In genomic region chr2:4232761-4233322, GRCm38 (mm10) we compare ENCODE assay signal across 8 mouse cellular contexts.
DNase-seq lines count a peak whose midpoint lies in the region; ATAC-seq and TF ChIP-seq lines count a peak whose summit lies in the region.

No protein-coding gene starts in this region.

- peaks cover 23% of the 10 kb centered on the region for H3K4me1 ChIP-seq in heart, embryonic 16.5 days (ENCODE audit: control insufficient read depth, insufficient read depth, low read length)
- H3K4me1 ChIP-seq in forebrain, postnatal 0 days (ENCODE audit: insufficient read depth): peaks cover 7% of the 10 kb centered on the region; the same call in 1 of the 2 replicates
- H3K4me1 ChIP-seq in midbrain, embryonic 12.5 days: peaks cover 27% of the 10 kb centered on the region
- H3K4me1 ChIP-seq in liver, embryonic 12.5 days: no peaks in the 10 kb centered on the region

- 19% methylated on average over 10 of the region's 10 CpGs for WGBS in heart, embryonic 16.5 days
- WGBS in forebrain, postnatal 0 days: 7% methylated on average over 10 of the region's 10 CpGs
- WGBS in midbrain, embryonic 12.5 days: 17% methylated on average over 10 of the region's 10 CpGs
- WGBS in liver, embryonic 12.5 days (ENCODE audit: insufficient replicate concordance): 25% methylated on average over 10 of the region's 10 CpGs

- TF ChIP-seq POLR2A in brain, embryonic 14.5 days (IDR thresholded peaks at IDR 0.05; ENCODE audit: borderline replicate concordance, extremely low read depth, insufficient read depth, insufficient read length, poor library complexity, severe bottlenecking): no peak

- H3K27me3 ChIP-seq in heart, embryonic 16.5 days (ENCODE audit: control insufficient read depth, insufficient read depth, low read length): no peaks in the 10 kb centered on the region
- H3K27me3 ChIP-seq in forebrain, postnatal 0 days (ENCODE audit: insufficient read depth, low read length): no peaks in the 10 kb centered on the region; the same call in 1 of the 2 replicates
- 0 out of 2 replicates have a peak, but pooled peaks cover 3% of the 10 kb centered on the region for H3K27me3 ChIP-seq in midbrain, embryonic 12.5 days
- no peaks in the 10 kb centered on the region for H3K27me3 ChIP-seq in liver, embryonic 12.5 days (replicated peaks)

- TF ChIP-seq CTCF in brain, embryonic 14.5 days (IDR thresholded peaks at IDR 0.05; ENCODE audit: borderline replicate concordance, extremely low read depth, insufficient read depth, insufficient read length): no peak
- TF ChIP-seq CTCF in forebrain, postnatal 0 days (IDR thresholded peaks at IDR 0.05; ENCODE audit: low read depth): no peak

- peak overlapping the region; percentile 10 for H3K9ac ChIP-seq in heart, embryonic 16.5 days (ENCODE audit: low read length)
- no peak overlapping the region for H3K9ac ChIP-seq in forebrain, postnatal 0 days
- H3K9ac ChIP-seq in midbrain, embryonic 12.5 days (replicated peaks): 0 out of 2 replicates have a peak overlapping the region, but pooled peaks have one; percentile 31
- no peak overlapping the region for H3K9ac ChIP-seq in liver, embryonic 12.5 days

- DNase-seq in heart, postnatal 36 days: no peak
- peak; percentile 81 for DNase-seq in brain, embryonic 14.5 days (ENCODE audit: low read depth)
- DNase-seq in forebrain, postnatal 0 days: peak; percentile 55
- DNase-seq in testis, postnatal 10 days (ENCODE audit: low spot score): no peak

- H3K9me3 ChIP-seq in heart, embryonic 16.5 days (replicated peaks; ENCODE audit: control insufficient read depth, low read length): no peaks in the 10 kb centered on the region
- H3K9me3 ChIP-seq in forebrain, postnatal 0 days (ENCODE audit: low read length): no peaks in the 10 kb centered on the region
- no peaks in the 10 kb centered on the region for H3K9me3 ChIP-seq in midbrain, embryonic 12.5 days
- no peaks in the 10 kb centered on the region for H3K9me3 ChIP-seq in liver, embryonic 12.5 days (replicated peaks)

- no peaks in the 10 kb centered on the region for H3K36me3 ChIP-seq in heart, embryonic 16.5 days (ENCODE audit: control insufficient read depth, insufficient read depth)
- H3K36me3 ChIP-seq in forebrain, postnatal 0 days (ENCODE audit: insufficient read depth): no peaks in the 10 kb centered on the region
- H3K36me3 ChIP-seq in midbrain, embryonic 12.5 days: no peaks in the 10 kb centered on the region
- no peaks in the 10 kb centered on the region for H3K36me3 ChIP-seq in liver, embryonic 12.5 days

- ATAC-seq in heart, embryonic 16.5 days (replicated peaks; ENCODE audit: extremely low read depth, insufficient read depth, low FRiP score): peak; percentile 59
- peak; percentile 67 for ATAC-seq in forebrain, postnatal 0 days
- ATAC-seq in midbrain, embryonic 12.5 days (ENCODE audit: low FRiP score, low read depth): peak; percentile 79
- no peak for ATAC-seq in liver, embryonic 12.5 days
- no peak for ATAC-seq in monocyte, adult 5-6 weeks (replicated peaks; ENCODE audit: insufficient number of reproducible peaks, low FRiP score, low TSS enrichment, poor library complexity, severe bottlenecking)

- intact Hi-C loops in heart, postnatal 36 days (cut with DNase I): no loop called here

- 0 out of 2 replicates have a peak overlapping the region, but pooled peaks have one; percentile 38 for H3K27ac ChIP-seq in heart, embryonic 16.5 days (ENCODE audit: low read length)
- H3K27ac ChIP-seq in forebrain, postnatal 0 days (ENCODE audit: low read depth, low read length): no peak overlapping the region
- peak overlapping the region; percentile 71 for H3K27ac ChIP-seq in midbrain, embryonic 12.5 days (replicated peaks)
- H3K27ac ChIP-seq in liver, embryonic 12.5 days: no peak overlapping the region

- no peak overlapping the region for H3K4me3 ChIP-seq in heart, embryonic 16.5 days (ENCODE audit: low read length)
- H3K4me3 ChIP-seq in forebrain, postnatal 0 days (ENCODE audit: low read depth, low read length): no peak overlapping the region
- 0 out of 2 replicates have a peak overlapping the region, but pooled peaks have one; percentile 5 for H3K4me3 ChIP-seq in midbrain, embryonic 12.5 days
- no peak overlapping the region for H3K4me3 ChIP-seq in liver, embryonic 12.5 days

- H3K4me2 ChIP-seq in heart, embryonic 16.5 days (ENCODE audit: low read depth, low read length): peak overlapping the region; percentile 50
- H3K4me2 ChIP-seq in forebrain, postnatal 0 days (ENCODE audit: low read depth): 0 out of 2 replicates have a peak overlapping the region, but pooled peaks have one; percentile 1
- peak overlapping the region; percentile 44 for H3K4me2 ChIP-seq in midbrain, embryonic 12.5 days (replicated peaks)
- no peak overlapping the region for H3K4me2 ChIP-seq in liver, embryonic 12.5 days

Comparison
In these comparisons a context has a peak if more than half of its experiments do, and no peak if none do; other contexts are left out.
1. ATAC-seq: peak in heart, embryonic 16.5 days (single experiment), forebrain, postnatal 0 days (single experiment) and midbrain, embryonic 12.5 days (single experiment); none in liver, embryonic 12.5 days (single experiment) and monocyte, adult 5-6 weeks (single experiment).
2. H3K27ac ChIP-seq: peak in heart, embryonic 16.5 days (single experiment) and midbrain, embryonic 12.5 days (single experiment); none in forebrain, postnatal 0 days (single experiment) and liver, embryonic 12.5 days (single experiment).
3. H3K9ac ChIP-seq: peak in heart, embryonic 16.5 days (single experiment) and midbrain, embryonic 12.5 days (single experiment); none in forebrain, postnatal 0 days (single experiment) and liver, embryonic 12.5 days (single experiment).
4. DNase-seq: peak in brain, embryonic 14.5 days (single experiment) and forebrain, postnatal 0 days (single experiment); none in heart, postnatal 36 days (0 of 2) and testis, postnatal 10 days (single experiment).